Mouse (Mus musculus) liver, embryonic 12.5 days (tissue): ENCODE data around the gene Cd163l1. TPM values are rescaled to one million over a fixed set of nuclear protein-coding genes. Genes with fewer than 3 reads are reported as not detected.

Experiments used
- ATAC-seq: fragments of 200-750 bp; cut with Nextera tagmentation; 2 replicates; pipeline ENCODE4 v1.8.0; 2017; ENCODE audit warnings: moderate number of reproducible peaks, mild to moderate bottlenecking, moderate library complexity
- H3K27ac ChIP-seq: fragments of 300-500 bp; sonication (generic); 2 replicates; pipeline ENCODE4 v1.5.1; 2016; ENCODE audit warnings: mild to moderate bottlenecking
- H3K27me3 ChIP-seq: fragments of 300-500 bp; sonication (generic); replicated peaks from 2 replicates; pipeline ENCODE4 v1.6.1; 2016; ENCODE audit warnings: mild to moderate bottlenecking, moderate library complexity
- H3K36me3 ChIP-seq: fragments of 300-500 bp; sonication (generic); 2 replicates; pipeline ENCODE4 v1.6.1; 2016; ENCODE audit warnings: mild to moderate bottlenecking, moderate library complexity
- H3K4me1 ChIP-seq: fragments of 300-500 bp; sonication (generic); 2 replicates; pipeline ENCODE4 v1.6.1; 2016
- H3K4me2 ChIP-seq: fragments of 300-500 bp; sonication (generic); 2 replicates; pipeline ENCODE4 v1.6.1; 2016; ENCODE audit warnings: mild to moderate bottlenecking, moderate library complexity
- H3K4me3 ChIP-seq: fragments of 300-500 bp; sonication (generic); 2 replicates; pipeline ENCODE4 v1.5.1; 2016; ENCODE audit warnings: mild to moderate bottlenecking, moderate library complexity
- H3K9ac ChIP-seq: fragments of 300-500 bp; sonication (generic); 2 replicates; pipeline ENCODE4 v1.6.1; 2016; ENCODE audit warnings: mild to moderate bottlenecking, moderate library complexity
- H3K9me3 ChIP-seq: fragments of 300-500 bp; sonication (generic); replicated peaks from 2 replicates; pipeline ENCODE4 v1.6.1; 2016; ENCODE audit warnings: mild to moderate bottlenecking, moderate library complexity
- WGBS: fragments of 180-500 bp; shearing (Covaris S2); methylation state at CpG from one replicate; pipeline ENCODE4 v1.1.7; 2016; ENCODE audit not compliant: insufficient replicate concordance; 5-methylcytosine and 5-hydroxymethylcytosine counted together
- polyA plus RNA-seq: library from polyadenylated mRNA; unstranded; fragments of >200 nt; fragmentation: Nextera tagmentation; extraction: Ambion mirVana; gene quantifications from 2 replicates; pipeline ENCODE4 v1.2.1, GENCODE M21; 2016

Cd163l1 gene
- polyA plus RNA-seq, result 0.08 TPM in 1 of 2 replicates, not detected in the other

- Histone ChIP-seq H3K27me3 (0 out of 2 replicates have a peak, but pooled peaks cover 3% of the 10 kb centered on the region), H3K4me3 (no peak within 1 kb of the TSS), H3K27ac (no peak within 1 kb of the TSS), H3K36me3 (no peaks in the 10 kb centered on the region), H3K9me3 (no peaks in the 10 kb centered on the region), H3K9ac (no peak within 1 kb of the TSS), H3K4me2 (no peak within 1 kb of the TSS), H3K4me1 (no peaks in the 10 kb centered on the region)
- WGBS, result 61% methylated on average over 2 of the region's 2 CpGs
- ATAC-seq, result peak; percentile 32; the same call in 1 of the 2 replicates
These were observed at the start of gene Cd163l1 for GRCm38 (mm10) chr7:140217967-140218366. TSS of gene Cd163l1 (plus strand) at chr7:140218267.

GRCm38 (mm10) chr7:140169386-140169785 lies 48.7 kb upstream of the Cd163l1 start:
- Histone ChIP-seq H3K9ac (no peak overlapping the region), H3K27me3 (no peaks in the 10 kb centered on the region), H3K4me3 (no peak overlapping the region), H3K36me3 (no peaks in the 10 kb centered on the region), H3K27ac (no peak overlapping the region), H3K4me2 (no peak overlapping the region), H3K9me3 (no peaks in the 10 kb centered on the region), H3K4me1 (no peaks in the 10 kb centered on the region)
- ATAC-seq, result no peak
- 65% methylated on average over 4 of the region's 4 CpGs for WGBS

- 80% methylated on average over 3 of the region's 3 CpGs for WGBS
- Histone ChIP-seq H3K9ac (no peak overlapping the region), H3K4me1 (no peaks in the 10 kb centered on the region), H3K4me2 (no peak overlapping the region), H3K4me3 (no peak overlapping the region), H3K27ac (no peak overlapping the region), H3K36me3 (no peaks in the 10 kb centered on the region), H3K27me3 (no peaks in the 10 kb centered on the region), H3K9me3 (no peaks in the 10 kb centered on the region)
- no peak for ATAC-seq
These were observed 47.2 kb upstream of the Cd163l1 start for GRCm38 (mm10) chr7:140170863-140171262.

GRCm38 (mm10) chr7:140172936-140173335 lies 45.1 kb upstream of the Cd163l1 start, which contains the start of gene Olfr523:
TSS of gene Olfr523 (plus strand) at chr7:140173217.
- no peaks in the 10 kb centered on the region for H3K9me3 ChIP-seq
- no peak within 1 kb of the TSS for H3K4me2 ChIP-seq
- no peak within 1 kb of the TSS for H3K9ac ChIP-seq
- no peak within 1 kb of the TSS for H3K27ac ChIP-seq
- H3K4me3 ChIP-seq, result no peak within 1 kb of the TSS
- no peaks in the 10 kb centered on the region for H3K27me3 ChIP-seq
- H3K4me1 ChIP-seq, result no peaks in the 10 kb centered on the region
- no peak for ATAC-seq
- no peaks in the 10 kb centered on the region for H3K36me3 ChIP-seq
- 39% methylated on average over 1 of the region's 1 CpGs for whole genome bisulfite sequencing

GRCm38 (mm10) chr7:140179176-140179575 lies 38.9 kb upstream of the Cd163l1 start:
- no peaks in the 10 kb centered on the region for H3K4me1 ChIP-seq
- no peak overlapping the region for H3K9ac ChIP-seq
- H3K9me3 ChIP-seq, result no peaks in the 10 kb centered on the region
- ATAC-seq, result no peak
- no peaks in the 10 kb centered on the region for H3K27me3 ChIP-seq
- H3K4me3 ChIP-seq, result no peak overlapping the region
- no peak overlapping the region for H3K27ac ChIP-seq
- no peak overlapping the region for H3K4me2 ChIP-seq
- no peaks in the 10 kb centered on the region for H3K36me3 ChIP-seq
- WGBS, result 79% methylated on average over 2 of the region's 2 CpGs

- no peak overlapping the region for H3K4me2 ChIP-seq
- WGBS, result 44% methylated on average over 2 of the region's 2 CpGs
These were observed 37.4 kb upstream of the Cd163l1 start for GRCm38 (mm10) chr7:140180692-140181091.

GRCm38 (mm10) chr7:140184206-140184605 lies 33.9 kb upstream of the Cd163l1 start:
- H3K4me3 ChIP-seq, result no peak overlapping the region
- H3K27ac ChIP-seq, result no peak overlapping the region
- no peaks in the 10 kb centered on the region for H3K36me3 ChIP-seq
- H3K4me1 ChIP-seq, result no peaks in the 10 kb centered on the region
- no peak for ATAC-seq
- H3K27me3 ChIP-seq, result no peaks in the 10 kb centered on the region; the same call in 1 of the 2 replicates
- no peaks in the 10 kb centered on the region for H3K9me3 ChIP-seq
- WGBS, result 65% methylated on average over 4 of the region's 4 CpGs
- no peak overlapping the region for H3K9ac ChIP-seq
- H3K4me2 ChIP-seq, result no peak overlapping the region

More at GRCm38 (mm10) chr7:140180692-140181091, 37.4 kb upstream of the Cd163l1 start:
- Histone ChIP-seq H3K9ac (no peak overlapping the region), H3K9me3 (no peaks in the 10 kb centered on the region), H3K4me3 (no peak overlapping the region), H3K27ac (no peak overlapping the region), H3K27me3 (no peaks in the 10 kb centered on the region; the same call in 1 of the 2 replicates), H3K4me1 (no peaks in the 10 kb centered on the region), H3K36me3 (no peaks in the 10 kb centered on the region)
- no peak for ATAC-seq

GRCm38 (mm10) chr7:140186646-140187620 lies 31.1 kb upstream of the Cd163l1 start:
- Histone ChIP-seq H3K4me1 (0 out of 2 replicates have a peak, but pooled peaks cover 4% of the 10 kb centered on the region), H3K36me3 (no peaks in the 10 kb centered on the region), H3K9me3 (no peaks in the 10 kb centered on the region), H3K9ac (no peak overlapping the region), H3K27me3 (no peaks in the 10 kb centered on the region; the same call in 1 of the 2 replicates), H3K4me3 (no peak overlapping the region), H3K27ac (no peak overlapping the region), H3K4me2 (no peak overlapping the region)
- 55% methylated on average over 18 of the region's 18 CpGs for WGBS
- peak; percentile 42; the same call in 1 of the 2 replicates for ATAC-seq

- H3K27me3 ChIP-seq, result no peaks in the 10 kb centered on the region; the same call in 1 of the 2 replicates
- no peak overlapping the region for H3K9ac ChIP-seq
- H3K4me2 ChIP-seq, result no peak overlapping the region
- H3K36me3 ChIP-seq, result no peaks in the 10 kb centered on the region
- H3K27ac ChIP-seq, result no peak overlapping the region
- 0 out of 2 replicates have a peak, but pooled peaks cover 4% of the 10 kb centered on the region for H3K4me1 ChIP-seq
- 64% methylated on average over 7 of the region's 7 CpGs for WGBS
- H3K4me3 ChIP-seq, result no peak overlapping the region
- no peaks in the 10 kb centered on the region for H3K9me3 ChIP-seq
- no peak for ATAC-seq
These were observed 30.2 kb upstream of the Cd163l1 start for GRCm38 (mm10) chr7:140187721-140188390.

- no peaks in the 10 kb centered on the region; the same call in 1 of the 2 replicates for H3K27me3 ChIP-seq
- no peak overlapping the region for H3K9ac ChIP-seq
- H3K4me1 ChIP-seq, result 0 out of 2 replicates have a peak, but pooled peaks cover 4% of the 10 kb centered on the region
- no peaks in the 10 kb centered on the region for H3K9me3 ChIP-seq
- ATAC-seq, result peak; percentile 61; the same call in 1 of the 2 replicates
- no peak overlapping the region for H3K27ac ChIP-seq
- 37% methylated on average over 4 of the region's 4 CpGs for WGBS
- no peak overlapping the region for H3K4me2 ChIP-seq
- no peaks in the 10 kb centered on the region for H3K36me3 ChIP-seq
- H3K4me3 ChIP-seq, result no peak overlapping the region
These were observed 29.4 kb upstream of the Cd163l1 start for GRCm38 (mm10) chr7:140188391-140189328.

GRCm38 (mm10) chr7:140190435-140190834 lies 27.6 kb upstream of the Cd163l1 start:
- H3K4me2 ChIP-seq, result no peak overlapping the region
- no peak; the same call in 1 of the 2 replicates for ATAC-seq
- H3K27ac ChIP-seq, result no peak overlapping the region
- no peaks in the 10 kb centered on the region; the same call in 1 of the 2 replicates for H3K27me3 ChIP-seq
- no peaks in the 10 kb centered on the region for H3K36me3 ChIP-seq
- H3K4me1 ChIP-seq, result 0 out of 2 replicates have a peak, but pooled peaks cover 4% of the 10 kb centered on the region
- no peak overlapping the region for H3K9ac ChIP-seq
- 67% methylated on average over 1 of the region's 1 CpGs for WGBS
- H3K4me3 ChIP-seq, result no peak overlapping the region
- H3K9me3 ChIP-seq, result no peaks in the 10 kb centered on the region
